Mouse (Mus musculus): ENCODE measurements at regions not wholly inside any gene's neighbourhood (a gene's known extent, or its start where the extent isn't known, plus 50 kb on each side); places are given as distances from the start of the nearest gene placed in this dataset.

- H3K27ac ChIP-seq (ENCODE audit: insufficient read depth, low read depth, low read length, poor library complexity, severe bottlenecking) = no peak overlapping the region
- no peak overlapping the region for H3K9ac ChIP-seq (ENCODE audit: insufficient read depth, low read depth, low read length, poor library complexity, severe bottlenecking)
- H3K4me3 ChIP-seq (ENCODE audit: insufficient read depth in 1 of 2, low read depth in 1 of 2, low read length in 2 of 2, poor library complexity in 1 of 2, severe bottlenecking in 1 of 2) = no peak overlapping the region
- no peaks in the 10 kb centered on the region for H3K36me3 ChIP-seq (ENCODE audit: control insufficient read depth, insufficient read depth, low read length, poor library complexity, severe bottlenecking)
- H3K9me3 ChIP-seq (ENCODE audit: control insufficient read depth, insufficient read depth, low read depth, low read length) = no peaks in the 10 kb centered on the region
- TF ChIP-seq MAFK (IDR thresholded peaks at IDR 0.05; ENCODE audit: insufficient read depth, low read depth, low read length) (no peak), HCFC1 (IDR thresholded peaks at IDR 0.05; ENCODE audit: borderline replicate concordance, insufficient read depth, low read length) (no peak), CHD2 (IDR thresholded peaks at IDR 0.05; ENCODE audit: low read depth, low read length) (no peak), ZNF384 (IDR thresholded peaks at IDR 0.05; ENCODE audit: low read depth, low read length) (no peak), ZC3H11A (IDR thresholded peaks at IDR 0.05; ENCODE audit: borderline replicate concordance, low read depth, low read length) (no peak)
- in situ Hi-C loops (cut with MboI; ENCODE audit: low sequenced_read_pairs in 2 of 2, unreplicated experiment in 2 of 2) = no loop called here
- no peaks in the 10 kb centered on the region for H3K4me1 ChIP-seq (ENCODE audit: control insufficient read depth in 2 of 2, insufficient read depth in 2 of 2, low read length in 2 of 2, poor library complexity in 1 of 2)
- no peak for DNase-seq (ENCODE audit: low read depth, low spot score)
Observed at GRCm38 (mm10) chr12:39033982-39034381, 254.8 kb downstream of the Etv1 start.

- Histone ChIP-seq H3K27ac (ENCODE audit: insufficient read depth, low read depth, low read length, poor library complexity, severe bottlenecking) (no peak overlapping the region), H3K4me3 (ENCODE audit: insufficient read depth in 1 of 2, low read depth in 1 of 2, low read length in 2 of 2, poor library complexity in 1 of 2, severe bottlenecking in 1 of 2) (no peak overlapping the region), H3K4me1 (ENCODE audit: control insufficient read depth in 2 of 2, insufficient read depth in 2 of 2, low read length in 2 of 2, poor library complexity in 1 of 2) (no peaks in the 10 kb centered on the region), H3K36me3 (ENCODE audit: control insufficient read depth, insufficient read depth, low read length, poor library complexity, severe bottlenecking) (no peaks in the 10 kb centered on the region), H3K9me3 (ENCODE audit: control insufficient read depth, insufficient read depth, low read depth, low read length) (no peaks in the 10 kb centered on the region), H3K9ac (ENCODE audit: insufficient read depth, low read depth, low read length, poor library complexity, severe bottlenecking) (no peak overlapping the region)
- no peak for DNase-seq (ENCODE audit: low read depth, low spot score)
- TF ChIP-seq HCFC1 (IDR thresholded peaks at IDR 0.05; ENCODE audit: borderline replicate concordance, insufficient read depth, low read length) (no peak), CHD2 (IDR thresholded peaks at IDR 0.05; ENCODE audit: low read depth, low read length) (no peak), MAFK (IDR thresholded peaks at IDR 0.05; ENCODE audit: insufficient read depth, low read depth, low read length) (no peak), ZC3H11A (IDR thresholded peaks at IDR 0.05; ENCODE audit: borderline replicate concordance, low read depth, low read length) (no peak), ZNF384 (IDR thresholded peaks at IDR 0.05; ENCODE audit: low read depth, low read length) (no peak)
- in situ Hi-C loops (cut with MboI; ENCODE audit: low sequenced_read_pairs in 2 of 2, unreplicated experiment in 2 of 2) = no loop called here
Observed at GRCm38 (mm10) chr12:39036466-39037037, 257.4 kb downstream of the Etv1 start.

- in situ Hi-C loops (cut with MboI; ENCODE audit: low sequenced_read_pairs in 2 of 2, unreplicated experiment in 2 of 2) = no loop called here
- Histone ChIP-seq H3K27ac (ENCODE audit: insufficient read depth, low read depth, low read length, poor library complexity, severe bottlenecking) (no peak overlapping the region), H3K9me3 (ENCODE audit: control insufficient read depth, insufficient read depth, low read depth, low read length) (no peaks in the 10 kb centered on the region), H3K9ac (ENCODE audit: insufficient read depth, low read depth, low read length, poor library complexity, severe bottlenecking) (no peak overlapping the region), H3K36me3 (ENCODE audit: control insufficient read depth, insufficient read depth, low read length, poor library complexity, severe bottlenecking) (no peaks in the 10 kb centered on the region), H3K4me1 (ENCODE audit: control insufficient read depth in 2 of 2, insufficient read depth in 2 of 2, low read length in 2 of 2, poor library complexity in 1 of 2) (no peaks in the 10 kb centered on the region), H3K4me3 (ENCODE audit: insufficient read depth in 1 of 2, low read depth in 1 of 2, low read length in 2 of 2, poor library complexity in 1 of 2, severe bottlenecking in 1 of 2) (no peak overlapping the region)
- no peak for DNase-seq (ENCODE audit: low read depth, low spot score)
- TF ChIP-seq HCFC1 (IDR thresholded peaks at IDR 0.05; ENCODE audit: borderline replicate concordance, insufficient read depth, low read length) (no peak), CHD2 (IDR thresholded peaks at IDR 0.05; ENCODE audit: low read depth, low read length) (no peak), MAFK (IDR thresholded peaks at IDR 0.05; ENCODE audit: insufficient read depth, low read depth, low read length) (no peak), ZC3H11A (IDR thresholded peaks at IDR 0.05; ENCODE audit: borderline replicate concordance, low read depth, low read length) (no peak), ZNF384 (IDR thresholded peaks at IDR 0.05; ENCODE audit: low read depth, low read length) (no peak)
Observed at GRCm38 (mm10) chr12:39038077-39038476, 258.9 kb downstream of the Etv1 start.

GRCm38 (mm10) chr12:39038656-39039055 lies 259.5 kb downstream of the Etv1 start:
- TF ChIP-seq CHD2 (IDR thresholded peaks at IDR 0.05; ENCODE audit: low read depth, low read length) (no peak), ZNF384 (IDR thresholded peaks at IDR 0.05; ENCODE audit: low read depth, low read length) (no peak), MAFK (IDR thresholded peaks at IDR 0.05; ENCODE audit: insufficient read depth, low read depth, low read length) (no peak), HCFC1 (IDR thresholded peaks at IDR 0.05; ENCODE audit: borderline replicate concordance, insufficient read depth, low read length) (no peak), ZC3H11A (IDR thresholded peaks at IDR 0.05; ENCODE audit: borderline replicate concordance, low read depth, low read length) (no peak)
- H3K4me3 ChIP-seq (ENCODE audit: insufficient read depth in 1 of 2, low read depth in 1 of 2, low read length in 2 of 2, poor library complexity in 1 of 2, severe bottlenecking in 1 of 2) = no peak overlapping the region
- H3K27ac ChIP-seq (ENCODE audit: insufficient read depth, low read depth, low read length, poor library complexity, severe bottlenecking) = no peak overlapping the region
- H3K4me1 ChIP-seq (ENCODE audit: control insufficient read depth in 2 of 2, insufficient read depth in 2 of 2, low read length in 2 of 2, poor library complexity in 1 of 2) = no peaks in the 10 kb centered on the region
- H3K36me3 ChIP-seq (ENCODE audit: control insufficient read depth, insufficient read depth, low read length, poor library complexity, severe bottlenecking) = no peaks in the 10 kb centered on the region
- H3K9ac ChIP-seq (ENCODE audit: insufficient read depth, low read depth, low read length, poor library complexity, severe bottlenecking) = no peak overlapping the region
- DNase-seq (ENCODE audit: low read depth, low spot score) = no peak
- in situ Hi-C loops (cut with MboI; ENCODE audit: low sequenced_read_pairs in 2 of 2, unreplicated experiment in 2 of 2) = no loop called here
- no peaks in the 10 kb centered on the region for H3K9me3 ChIP-seq (ENCODE audit: control insufficient read depth, insufficient read depth, low read depth, low read length)

- Histone ChIP-seq H3K9ac (ENCODE audit: insufficient read depth, low read depth, low read length, poor library complexity, severe bottlenecking) (no peak overlapping the region), H3K4me3 (ENCODE audit: insufficient read depth in 1 of 2, low read depth in 1 of 2, low read length in 2 of 2, poor library complexity in 1 of 2, severe bottlenecking in 1 of 2) (no peak overlapping the region), H3K36me3 (ENCODE audit: control insufficient read depth, insufficient read depth, low read length, poor library complexity, severe bottlenecking) (no peaks in the 10 kb centered on the region), H3K27ac (ENCODE audit: insufficient read depth, low read depth, low read length, poor library complexity, severe bottlenecking) (no peak overlapping the region), H3K9me3 (ENCODE audit: control insufficient read depth, insufficient read depth, low read depth, low read length) (no peaks in the 10 kb centered on the region), H3K4me1 (ENCODE audit: control insufficient read depth in 2 of 2, insufficient read depth in 2 of 2, low read length in 2 of 2, poor library complexity in 1 of 2) (no peaks in the 10 kb centered on the region)
- in situ Hi-C loops (cut with MboI; ENCODE audit: low sequenced_read_pairs in 2 of 2, unreplicated experiment in 2 of 2) = no loop called here
- DNase-seq (ENCODE audit: low read depth, low spot score) = no peak
- TF ChIP-seq ZNF384 (IDR thresholded peaks at IDR 0.05; ENCODE audit: low read depth, low read length) = no peak
- no peak for TF ChIP-seq ZC3H11A (IDR thresholded peaks at IDR 0.05; ENCODE audit: borderline replicate concordance, low read depth, low read length)
- TF ChIP-seq HCFC1 (IDR thresholded peaks at IDR 0.05; ENCODE audit: borderline replicate concordance, insufficient read depth, low read length) = no peak
- no peak for TF ChIP-seq CHD2 (IDR thresholded peaks at IDR 0.05; ENCODE audit: low read depth, low read length)
- no peak for TF ChIP-seq MAFK (IDR thresholded peaks at IDR 0.05; ENCODE audit: insufficient read depth, low read depth, low read length)
Observed at GRCm38 (mm10) chr12:39047126-39047525, 267.9 kb downstream of the Etv1 start.

Data from ES-E14 (cell line).